Mouse (Mus musculus) lung, postnatal 14 days (tissue): Measurements from ENCODE around the gene Snw1.
"Not testable (repeated sequence)": the region's sequence is repeated elsewhere in the genome, so short reads cannot be mapped to it uniquely, and the experiment has no call there.

Experiments used
- DNase-seq: peaks from one replicate; pipeline ENCODE4 v3.0.0; 2021

The Snw1 gene

GRCm38 (mm10) chr12:87471964-87472786, at the start of gene Snw1:
TSS of gene Snw1 (minus strand) at chr12:87472274.
- peak; percentile 95 for DNase-seq

- DNase-seq: not testable (repeated sequence)
Observed at GRCm38 (mm10) chr12:87519616-87520015, 47.5 kb upstream of the Snw1 start.

- not testable (repeated sequence) for DNase-seq
Observed at GRCm38 (mm10) chr12:87514016-87514415, 41.9 kb upstream of the Snw1 start, which contains the start of gene Gm8300. TSS of gene Gm8300 (plus strand) at chr12:87514316.

- DNase-seq: not testable (repeated sequence)
Observed at GRCm38 (mm10) chr12:87494421-87494820, 22.3 kb upstream of the Snw1 start, which contains the start of gene Gm5788. TSS of gene Gm5788 (plus strand) at chr12:87494721.

GRCm38 (mm10) chr12:87488683-87489082, 16.6 kb upstream of the Snw1 start:
- DNase-seq: not testable (repeated sequence)

GRCm38 (mm10) chr12:87482482-87482881, 10.4 kb upstream of the Snw1 start:
- DNase-seq: not testable (repeated sequence)

GRCm38 (mm10) chr12:87474756-87475155, 2.7 kb upstream of the Snw1 start:
- DNase-seq: no peak

GRCm38 (mm10) chr12:87471421-87471963, 582 bp downstream of the Snw1 start:
- no peak for DNase-seq

- no peak for DNase-seq
Observed at GRCm38 (mm10) chr12:87470263-87471136, 1.6 kb downstream of the Snw1 start.

GRCm38 (mm10) chr12:87464678-87465297, 7.3 kb downstream of the Snw1 start:
- DNase-seq: no peak

GRCm38 (mm10) chr12:87449456-87449855, 22.6 kb downstream of the Snw1 start:
- no peak for DNase-seq

GRCm38 (mm10) chr12:87444211-87444610, 27.9 kb downstream of the Snw1 start:
- DNase-seq: no peak

- DNase-seq: peak; percentile 87
Observed at GRCm38 (mm10) chr12:87443700-87444122, 28.4 kb downstream of the Snw1 start, which contains the start of the genes Slirp and Alkbh1. TSS of gene Slirp (plus strand) at chr12:87443896. TSS of gene Alkbh1 (minus strand) at chr12:87444017.

- no peak for DNase-seq
Observed at GRCm38 (mm10) chr12:87443115-87443699, 28.9 kb downstream of the Snw1 start.

- DNase-seq: no peak
Observed at GRCm38 (mm10) chr12:87442177-87443114, 29.6 kb downstream of the Snw1 start.

GRCm38 (mm10) chr12:87428885-87429284, 43.2 kb downstream of the Snw1 start:
- DNase-seq: no peak

- DNase-seq: no peak
Observed at GRCm38 (mm10) chr12:87428295-87428694, 43.8 kb downstream of the Snw1 start.

GRCm38 (mm10) chr12:87426354-87427031, 45.6 kb downstream of the Snw1 start:
- DNase-seq: no peak

- DNase-seq: no peak
Observed at GRCm38 (mm10) chr12:87424516-87424915, 47.6 kb downstream of the Snw1 start.

- DNase-seq: no peak
Observed at GRCm38 (mm10) chr12:87423700-87424099, 48.4 kb downstream of the Snw1 start.
